Mouse (Mus musculus): ENCODE measurements around the gene Map2k5.

GRCm38 (mm10) chr9:63118385-63118784 lies 259.3 kb downstream of the Map2k5 start:
- TF ChIP-seq CTCF (IDR thresholded peaks at IDR 0.05; ENCODE audit: borderline replicate concordance, control insufficient read depth, extremely low read depth, insufficient read depth, low read length, poor library complexity), result no peak
- no peak for TF ChIP-seq POLR2A (IDR thresholded peaks at IDR 0.05; ENCODE audit: control insufficient read depth, extremely low read depth, insufficient read depth, low read length, poor library complexity)

Measured in thymus, adult 2 months (tissue).